Mouse (Mus musculus): ENCODE results near the gene Muc5b.
"Not testable (repeated sequence)": the region's sequence is repeated elsewhere in the genome, so short reads cannot be mapped to it uniquely, and the experiment has no call there.

The Muc5b gene

GRCm38 (mm10) chr7:141838779-141839178, at the start of gene Muc5b:
TSS of gene Muc5b (plus strand) at chr7:141839070.
- DNase-seq (ENCODE audit: low read depth), result no peak

GRCm38 (mm10) chr7:141794251-141794650, 44.6 kb upstream of the Muc5b start:
- DNase-seq (ENCODE audit: low read depth), result no peak

- DNase-seq (ENCODE audit: low read depth), result no peak
Observed at GRCm38 (mm10) chr7:141803206-141803605, 35.7 kb upstream of the Muc5b start.

GRCm38 (mm10) chr7:141805384-141805783, 33.5 kb upstream of the Muc5b start:
- no peak for DNase-seq (ENCODE audit: low read depth)

GRCm38 (mm10) chr7:141807823-141808222, 31.0 kb upstream of the Muc5b start:
- DNase-seq (ENCODE audit: low read depth), result not testable (repeated sequence)

GRCm38 (mm10) chr7:141809933-141810332, 28.9 kb upstream of the Muc5b start:
- not testable (repeated sequence) for DNase-seq (ENCODE audit: low read depth)

- no peak for DNase-seq (ENCODE audit: low read depth)
Observed at GRCm38 (mm10) chr7:141813321-141813720, 25.5 kb upstream of the Muc5b start.

- no peak for DNase-seq (ENCODE audit: low read depth)
Observed at GRCm38 (mm10) chr7:141815361-141815760, 23.5 kb upstream of the Muc5b start.

GRCm38 (mm10) chr7:141817355-141818075, 21.4 kb upstream of the Muc5b start:
- DNase-seq (ENCODE audit: low read depth), result no peak

GRCm38 (mm10) chr7:141818267-141818666, 20.6 kb upstream of the Muc5b start:
- DNase-seq (ENCODE audit: low read depth), result no peak

GRCm38 (mm10) chr7:141822582-141823261, 16.1 kb upstream of the Muc5b start:
- DNase-seq (ENCODE audit: low read depth), result no peak

GRCm38 (mm10) chr7:141823699-141824098, 15.2 kb upstream of the Muc5b start:
- no peak for DNase-seq (ENCODE audit: low read depth)

GRCm38 (mm10) chr7:141824398-141824797, 14.5 kb upstream of the Muc5b start:
- no peak for DNase-seq (ENCODE audit: low read depth)

GRCm38 (mm10) chr7:141835941-141836340, 2.9 kb upstream of the Muc5b start:
- DNase-seq (ENCODE audit: low read depth), result no peak

GRCm38 (mm10) chr7:141836423-141836822, 2.4 kb upstream of the Muc5b start:
- DNase-seq (ENCODE audit: low read depth), result no peak

- no peak for DNase-seq (ENCODE audit: low read depth)
Observed at GRCm38 (mm10) chr7:141840354-141840753, 1.5 kb downstream of the Muc5b start.

GRCm38 (mm10) chr7:141861046-141861445, 22.2 kb downstream of the Muc5b start:
- no peak for DNase-seq (ENCODE audit: low read depth)

GRCm38 (mm10) chr7:141869644-141870043, 30.8 kb downstream of the Muc5b start:
- no peak for DNase-seq (ENCODE audit: low read depth)

- DNase-seq (ENCODE audit: low read depth), result no peak
Observed at GRCm38 (mm10) chr7:141870553-141870952, 31.7 kb downstream of the Muc5b start.

- DNase-seq (ENCODE audit: low read depth), result no peak
Observed at GRCm38 (mm10) chr7:141874891-141875290, 36.0 kb downstream of the Muc5b start.

GRCm38 (mm10) chr7:141878813-141879212, 39.9 kb downstream of the Muc5b start:
- DNase-seq (ENCODE audit: low read depth), result no peak

GRCm38 (mm10) chr7:141892151-141892550, 53.3 kb downstream of the Muc5b start:
- no peak for DNase-seq (ENCODE audit: low read depth)

- no peak for DNase-seq (ENCODE audit: low read depth)
Observed at GRCm38 (mm10) chr7:141901825-141902224, 63.0 kb downstream of the Muc5b start.
